Mouse (Mus musculus) intestine, postnatal 0 days (tissue): ENCODE measurements around the gene Gm10670. TPM values are rescaled to one million over a fixed set of nuclear protein-coding genes. Genes with fewer than 3 reads are reported as not detected.
"Not testable (repeated sequence)": the region's sequence is repeated elsewhere in the genome, so short reads cannot be mapped to it uniquely, and the experiment has no call there.

Experiments used
- ATAC-seq: fragments of 200-750 bp; cut with Nextera tagmentation; 2 replicates; pipeline ENCODE4 v1.8.0; 2017; ENCODE audit warnings: mild to moderate bottlenecking, moderate TSS enrichment, moderate library complexity
- H3K27ac ChIP-seq: fragments of 300-500 bp; sonication (generic); 2 replicates; pipeline ENCODE4 v1.5.1; 2014; ENCODE audit warnings: mild to moderate bottlenecking, low read depth, low read length, moderate library complexity
- H3K27me3 ChIP-seq: fragments of 300-500 bp; sonication (generic); replicated peaks from 2 replicates; pipeline ENCODE4 v1.6.1; 2014; ENCODE audit warnings: low read length, mixed read lengths; ENCODE audit not compliant: control insufficient read depth, insufficient read depth
- H3K36me3 ChIP-seq: fragments of 300-500 bp; sonication (generic); 2 replicates; pipeline ENCODE4 v1.6.1; 2014; ENCODE audit warnings: mild to moderate bottlenecking, moderate library complexity; ENCODE audit not compliant: control insufficient read depth, insufficient read depth
- H3K4me1 ChIP-seq: fragments of 300-500 bp; sonication (generic); replicated peaks from 2 replicates; pipeline ENCODE4 v1.6.1; 2014; ENCODE audit warnings: antibody characterized with exemption, low read length, mixed read lengths; ENCODE audit not compliant: control insufficient read depth, insufficient read depth
- H3K4me2 ChIP-seq: fragments of 300-500 bp; sonication (generic); replicated peaks from 2 replicates; pipeline ENCODE4 v1.6.1; 2014; ENCODE audit warnings: low read depth, mild to moderate bottlenecking, moderate library complexity
- H3K4me3 ChIP-seq: fragments of 300-500 bp; sonication (generic); 2 replicates; pipeline ENCODE4 v1.5.1; 2014; ENCODE audit warnings: low read depth, low read length
- H3K9ac ChIP-seq: fragments of 300-500 bp; sonication (generic); 2 replicates; pipeline ENCODE4 v1.6.1; 2014; ENCODE audit warnings: mild to moderate bottlenecking, low read depth, low read length
- H3K9me3 ChIP-seq: fragments of 300-500 bp; sonication (generic); 2 replicates; pipeline ENCODE4 v1.6.1; 2016; ENCODE audit warnings: mixed run types; ENCODE audit not compliant: control insufficient read depth
- WGBS: fragments of 180-500 bp; shearing (Covaris S2); extraction: QIAGEN DNeasy Blood & Tissue Kit; methylation state at CpG from one replicate; pipeline ENCODE4 v1.1.7; 2014; 5-methylcytosine and 5-hydroxymethylcytosine counted together
- polyA plus RNA-seq: library from polyadenylated mRNA; unstranded; fragments of >200 nt; fragmentation: Nextera tagmentation; extraction: Ambion mirVana; gene quantifications from 2 replicates; pipeline ENCODE4 v1.2.1, GENCODE M21; 2015

Gm10670 gene
- polyA plus RNA-seq: not detected in 2 replicates

DNA sequence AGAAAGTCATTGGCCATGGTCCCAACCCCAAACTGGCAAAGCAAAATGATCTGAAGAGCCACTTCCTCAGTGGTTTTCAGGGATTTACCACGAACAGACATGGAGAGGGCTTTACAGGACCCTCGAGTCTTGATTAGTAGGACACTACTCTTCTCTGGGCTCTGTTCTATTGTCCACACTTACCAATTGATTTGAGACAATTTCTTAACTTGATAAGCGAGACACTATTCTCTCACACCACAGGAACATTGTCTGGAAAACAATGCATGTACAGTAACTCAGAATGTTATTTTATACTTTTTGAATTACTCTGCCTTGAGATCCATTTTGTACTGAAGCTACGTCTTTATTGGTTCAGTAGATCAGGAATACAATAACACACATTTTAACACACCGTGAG lies at the start of gene Gm10670:
TSS of gene Gm10670 (minus strand) at position 101 of the 400 bp plus-strand sequence.
- WGBS: no CpG with 5 or more reads among the region's 5 CpGs
- H3K4me2 ChIP-seq, H3K4me3 ChIP-seq, H3K27ac ChIP-seq, H3K9ac ChIP-seq, H3K4me1 ChIP-seq, H3K36me3 ChIP-seq, H3K27me3 ChIP-seq, H3K9me3 ChIP-seq, ATAC-seq: not testable (repeated sequence)

DNA sequence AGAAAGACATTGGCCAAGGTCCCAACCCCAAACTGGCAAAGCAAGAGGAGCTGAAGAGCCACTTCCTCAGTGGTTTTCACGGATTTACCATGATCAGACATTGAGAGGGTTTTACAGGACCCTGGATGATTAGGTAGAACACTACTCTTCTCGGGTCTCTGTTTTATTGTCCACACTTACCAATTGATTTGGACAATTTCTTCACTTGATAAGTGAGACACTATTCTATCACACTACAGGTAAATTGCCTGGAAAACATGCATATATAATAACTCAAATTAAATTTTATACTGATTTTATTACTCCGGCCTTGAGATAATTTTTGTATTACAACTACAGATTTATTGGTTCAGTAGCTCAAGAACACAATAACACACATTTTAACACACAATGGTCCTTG lies 35.7 kb upstream of the Gm10670 start, which contains the start of gene Vmn1r103:
TSS of gene Vmn1r103 (minus strand) at position 101 of the 400 bp plus-strand sequence.
- H3K4me1 ChIP-seq, H3K9ac ChIP-seq, H3K4me2 ChIP-seq, ATAC-seq, H3K9me3 ChIP-seq, H3K36me3 ChIP-seq, H3K27me3 ChIP-seq, H3K27ac ChIP-seq, H3K4me3 ChIP-seq: not testable (repeated sequence)
- WGBS: no CpG with 5 or more reads among the region's 3 CpGs

DNA sequence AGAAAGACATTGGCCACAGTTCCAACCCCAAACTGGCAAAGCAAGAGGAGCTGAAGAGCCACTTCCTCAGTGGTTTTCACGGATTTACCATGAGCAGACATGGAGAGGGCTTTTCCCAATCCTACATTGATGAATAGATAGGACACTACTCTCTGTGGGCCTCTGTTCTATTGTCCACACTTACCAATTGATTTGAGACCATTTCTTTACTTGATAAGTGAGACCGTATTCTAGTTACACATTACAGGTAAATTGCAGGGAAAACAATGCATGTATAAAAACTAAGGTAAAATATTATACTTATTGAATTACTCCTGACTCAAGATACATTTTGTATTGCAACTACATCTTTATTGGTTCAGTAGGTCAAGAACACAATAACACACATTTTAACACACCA lies 32.2 kb downstream of the Gm10670 start, which contains the start of gene Vmn1r101:
TSS of gene Vmn1r101 (minus strand) at position 101 of the 400 bp plus-strand sequence.
- not testable (repeated sequence) for H3K36me3 ChIP-seq, H3K27me3 ChIP-seq, H3K4me3 ChIP-seq, H3K9me3 ChIP-seq, H3K4me1 ChIP-seq, ATAC-seq, H3K27ac ChIP-seq, H3K9ac ChIP-seq, H3K4me2 ChIP-seq
- WGBS: no CpG with 5 or more reads among the region's 2 CpGs

Other genes with a start within 250 kb of the Gm10670 start
- gene Gm4498, start 241.1 kb downstream of the Gm10670 start, polyA plus RNA-seq: not detected in 2 replicates
- gene Gm5890, start 212.1 kb downstream of the Gm10670 start, polyA plus RNA-seq: not detected in 2 replicates
- not detected in 2 replicates for gene Gm4133, start 140.9 kb downstream of the Gm10670 start, polyA plus RNA-seq
- gene Gm5728, start 99.5 kb downstream of the Gm10670 start, polyA plus RNA-seq: not detected in 2 replicates
- not detected in 2 replicates for gene Vmn1r100, start 57.0 kb downstream of the Gm10670 start, polyA plus RNA-seq
- gene Vmn1r101, start 32.3 kb downstream of the Gm10670 start, polyA plus RNA-seq: not detected in 2 replicates
- not detected in 2 replicates for gene Vmn1r103, start 35.6 kb upstream of the Gm10670 start, polyA plus RNA-seq
- not detected in 2 replicates for gene Vmn1r104, start 58.9 kb upstream of the Gm10670 start, polyA plus RNA-seq
- not detected in 2 replicates for gene Gm5726, start 70.8 kb upstream of the Gm10670 start, polyA plus RNA-seq
- not detected in 2 replicates for gene Gm4141, start 101.3 kb upstream of the Gm10670 start, polyA plus RNA-seq
- gene Gm4513, start 124.1 kb upstream of the Gm10670 start, polyA plus RNA-seq: not detected in 2 replicates
- gene Vmn1r107, start 194.0 kb upstream of the Gm10670 start, polyA plus RNA-seq: not detected in 2 replicates
- not detected in 2 replicates for gene Vmn1r111, start 228.3 kb upstream of the Gm10670 start, polyA plus RNA-seq